Mouse (Mus musculus): Measurements from ENCODE around the gene Large1. TPM values are rescaled to one million over a fixed set of nuclear protein-coding genes. Genes with fewer than 3 reads are reported as not detected.
"Not testable (repeated sequence)": the region's sequence is repeated elsewhere in the genome, so short reads cannot be mapped to it uniquely, and the experiment has no call there.

Large1 gene
- total and polyA plus RNA-seq, 3 experiments: 0.22 TPM; not detected in 2

GRCm38 (mm10) chr8:73101069-73101468 lies 252.3 kb downstream of the Large1 start:
- H3K36me3 ChIP-seq (replicated peaks): no peaks in the 10 kb centered on the region
- H3K4me3 ChIP-seq (ENCODE audit: low read depth, low read length): no peak overlapping the region
- DNase-seq (ENCODE audit: low spot score) (no peak), ATAC-seq (ENCODE audit: extremely low read depth, insufficient number of reproducible peaks, low FRiP score, poor library complexity, severe bottlenecking) (no peak)
- TF ChIP-seq POLR2AphosphoS5 (IDR thresholded peaks at IDR 0.05; ENCODE audit: insufficient replicate concordance, low read depth, low read length): no peak
- no peak for TF ChIP-seq GATA1 (IDR thresholded peaks at IDR 0.05; ENCODE audit: borderline replicate concordance, low read length)
- TF ChIP-seq TAL1 (conservative IDR thresholded peaks at IDR 0.05; ENCODE audit: low read depth, low read length): no peak
- no peak for TF ChIP-seq GATA2 (IDR thresholded peaks at IDR 0.05; ENCODE audit: borderline replicate concordance, low read depth, low read length)
- no peaks in the 10 kb centered on the region for H3K9me3 ChIP-seq (replicated peaks)
- no peaks in the 10 kb centered on the region for H3K4me1 ChIP-seq (ENCODE audit: insufficient read depth, low read depth, low read length)
- no peaks in the 10 kb centered on the region for H3K27me3 ChIP-seq (ENCODE audit: insufficient read depth, low read length)

- H3K9me3 ChIP-seq (replicated peaks); DNase-seq (ENCODE audit: low spot score); ATAC-seq (ENCODE audit: extremely low read depth, insufficient number of reproducible peaks, low FRiP score, poor library complexity, severe bottlenecking); H3K36me3 ChIP-seq (replicated peaks); H3K4me3 ChIP-seq (ENCODE audit: low read depth, low read length); H3K27me3 ChIP-seq (ENCODE audit: insufficient read depth, low read length); H3K4me1 ChIP-seq (ENCODE audit: insufficient read depth, low read depth, low read length): not testable (repeated sequence)
Measured at GRCm38 (mm10) chr8:73100607-73101006, 252.7 kb downstream of the Large1 start.

- Histone ChIP-seq H3K9me3 (replicated peaks) (no peaks in the 10 kb centered on the region), H3K4me3 (ENCODE audit: low read depth, low read length) (no peak overlapping the region), H3K4me1 (ENCODE audit: insufficient read depth, low read depth, low read length) (no peaks in the 10 kb centered on the region), H3K36me3 (replicated peaks) (no peaks in the 10 kb centered on the region), H3K27me3 (ENCODE audit: insufficient read depth, low read length) (no peaks in the 10 kb centered on the region)
- TF ChIP-seq GATA2 (IDR thresholded peaks at IDR 0.05; ENCODE audit: borderline replicate concordance, low read depth, low read length): no peak
- TF ChIP-seq POLR2AphosphoS5 (IDR thresholded peaks at IDR 0.05; ENCODE audit: insufficient replicate concordance, low read depth, low read length): no peak
- TF ChIP-seq GATA1 (IDR thresholded peaks at IDR 0.05; ENCODE audit: borderline replicate concordance, low read length): no peak
- TF ChIP-seq CTCF (IDR thresholded peaks at IDR 0.05; ENCODE audit: low read depth, low read length): no peak
- no peak for TF ChIP-seq TAL1 (conservative IDR thresholded peaks at IDR 0.05; ENCODE audit: low read depth, low read length)
- no peak for DNase-seq (ENCODE audit: low spot score)
- ATAC-seq (ENCODE audit: extremely low read depth, insufficient number of reproducible peaks, low FRiP score, poor library complexity, severe bottlenecking): no peak
Measured at GRCm38 (mm10) chr8:73099542-73099941, 253.8 kb downstream of the Large1 start.

- ATAC-seq (ENCODE audit: extremely low read depth, insufficient number of reproducible peaks, low FRiP score, poor library complexity, severe bottlenecking) (no peak), DNase-seq (ENCODE audit: low spot score) (no peak)
- H3K27me3 ChIP-seq (ENCODE audit: insufficient read depth, low read length): no peaks in the 10 kb centered on the region
- H3K4me3 ChIP-seq (ENCODE audit: low read depth, low read length): no peak overlapping the region
- TF ChIP-seq CTCF (IDR thresholded peaks at IDR 0.05; ENCODE audit: low read depth, low read length): no peak
- TF ChIP-seq GATA2 (IDR thresholded peaks at IDR 0.05; ENCODE audit: borderline replicate concordance, low read depth, low read length): no peak
- no peak for TF ChIP-seq GATA1 (IDR thresholded peaks at IDR 0.05; ENCODE audit: borderline replicate concordance, low read length)
- TF ChIP-seq POLR2AphosphoS5 (IDR thresholded peaks at IDR 0.05; ENCODE audit: insufficient replicate concordance, low read depth, low read length): no peak
- no peak for TF ChIP-seq TAL1 (conservative IDR thresholded peaks at IDR 0.05; ENCODE audit: low read depth, low read length)
- H3K36me3 ChIP-seq (replicated peaks): no peaks in the 10 kb centered on the region
- H3K9me3 ChIP-seq (replicated peaks): no peaks in the 10 kb centered on the region
- no peaks in the 10 kb centered on the region for H3K4me1 ChIP-seq (ENCODE audit: insufficient read depth, low read depth, low read length)
Measured at GRCm38 (mm10) chr8:73096952-73097351, 256.4 kb downstream of the Large1 start.

DNA sequence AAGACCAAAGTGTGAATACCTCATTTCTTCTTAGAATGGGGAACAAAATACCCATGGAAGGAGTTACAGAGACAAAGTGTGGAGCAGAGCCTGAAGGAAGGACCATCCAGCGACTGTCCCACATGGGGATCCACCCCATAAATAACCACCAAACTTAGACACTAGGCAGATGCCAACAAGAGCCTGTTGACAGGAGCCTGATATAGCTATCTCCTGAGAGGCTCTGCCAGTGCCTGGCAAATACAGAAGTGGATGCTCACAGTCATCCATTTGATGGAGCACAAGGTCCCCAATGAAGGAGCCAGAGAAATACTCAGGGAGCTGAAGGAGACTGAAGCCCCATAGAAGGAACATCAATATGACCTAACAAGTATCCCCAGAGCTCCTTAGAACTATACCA lies 275.6 kb downstream of the Large1 start:
- H3K9me3 ChIP-seq (replicated peaks); H3K4me1 ChIP-seq (ENCODE audit: insufficient read depth, low read depth, low read length); H3K4me3 ChIP-seq (ENCODE audit: low read depth, low read length); DNase-seq (ENCODE audit: low spot score); H3K36me3 ChIP-seq (replicated peaks); H3K27me3 ChIP-seq (ENCODE audit: insufficient read depth, low read length); ATAC-seq (ENCODE audit: extremely low read depth, insufficient number of reproducible peaks, low FRiP score, poor library complexity, severe bottlenecking): not testable (repeated sequence)

- H3K9me3 ChIP-seq (replicated peaks): no peaks in the 10 kb centered on the region
- TF ChIP-seq POLR2AphosphoS5 (IDR thresholded peaks at IDR 0.05; ENCODE audit: insufficient replicate concordance, low read depth, low read length): no peak
- TF ChIP-seq CTCF (IDR thresholded peaks at IDR 0.05; ENCODE audit: low read depth, low read length): no peak
- no peak for TF ChIP-seq TAL1 (conservative IDR thresholded peaks at IDR 0.05; ENCODE audit: low read depth, low read length)
- TF ChIP-seq GATA2 (IDR thresholded peaks at IDR 0.05; ENCODE audit: borderline replicate concordance, low read depth, low read length): no peak
- TF ChIP-seq GATA1 (IDR thresholded peaks at IDR 0.05; ENCODE audit: borderline replicate concordance, low read length): no peak
- DNase-seq (ENCODE audit: low spot score) (no peak), ATAC-seq (ENCODE audit: extremely low read depth, insufficient number of reproducible peaks, low FRiP score, poor library complexity, severe bottlenecking) (no peak)
- no peaks in the 10 kb centered on the region for H3K27me3 ChIP-seq (ENCODE audit: insufficient read depth, low read length)
- no peak overlapping the region for H3K4me3 ChIP-seq (ENCODE audit: low read depth, low read length)
- no peaks in the 10 kb centered on the region for H3K36me3 ChIP-seq (replicated peaks)
- no peaks in the 10 kb centered on the region for H3K4me1 ChIP-seq (ENCODE audit: insufficient read depth, low read depth, low read length)
Measured at GRCm38 (mm10) chr8:73061410-73061809, 291.9 kb downstream of the Large1 start.

- H3K4me1 ChIP-seq (ENCODE audit: insufficient read depth, low read depth, low read length): no peaks in the 10 kb centered on the region
- no peaks in the 10 kb centered on the region for H3K36me3 ChIP-seq (replicated peaks)
- ATAC-seq (ENCODE audit: extremely low read depth, insufficient number of reproducible peaks, low FRiP score, poor library complexity, severe bottlenecking) (no peak), DNase-seq (ENCODE audit: low spot score) (no peak)
- no peaks in the 10 kb centered on the region for H3K9me3 ChIP-seq (replicated peaks)
- no peaks in the 10 kb centered on the region for H3K27me3 ChIP-seq (ENCODE audit: insufficient read depth, low read length)
- TF ChIP-seq POLR2AphosphoS5 (IDR thresholded peaks at IDR 0.05; ENCODE audit: insufficient replicate concordance, low read depth, low read length) (no peak), GATA1 (IDR thresholded peaks at IDR 0.05; ENCODE audit: borderline replicate concordance, low read length) (no peak), GATA2 (IDR thresholded peaks at IDR 0.05; ENCODE audit: borderline replicate concordance, low read depth, low read length) (no peak), TAL1 (conservative IDR thresholded peaks at IDR 0.05; ENCODE audit: low read depth, low read length) (no peak), CTCF (IDR thresholded peaks at IDR 0.05; ENCODE audit: low read depth, low read length) (no peak)
- H3K4me3 ChIP-seq (ENCODE audit: low read depth, low read length): no peak overlapping the region
Measured at GRCm38 (mm10) chr8:73054726-73055125, 298.6 kb downstream of the Large1 start.
